Mouse (Mus musculus): ENCODE data around the gene Taldo1. TPM values are rescaled to one million over a fixed set of nuclear protein-coding genes. Genes with fewer than 3 reads are reported as not detected.

Gene Taldo1
- 291 and 309 TPM in 2 replicates for polyA plus RNA-seq (2015; fragmentation: Nextera tagmentation; extraction: Ambion mirVana)

DNA sequence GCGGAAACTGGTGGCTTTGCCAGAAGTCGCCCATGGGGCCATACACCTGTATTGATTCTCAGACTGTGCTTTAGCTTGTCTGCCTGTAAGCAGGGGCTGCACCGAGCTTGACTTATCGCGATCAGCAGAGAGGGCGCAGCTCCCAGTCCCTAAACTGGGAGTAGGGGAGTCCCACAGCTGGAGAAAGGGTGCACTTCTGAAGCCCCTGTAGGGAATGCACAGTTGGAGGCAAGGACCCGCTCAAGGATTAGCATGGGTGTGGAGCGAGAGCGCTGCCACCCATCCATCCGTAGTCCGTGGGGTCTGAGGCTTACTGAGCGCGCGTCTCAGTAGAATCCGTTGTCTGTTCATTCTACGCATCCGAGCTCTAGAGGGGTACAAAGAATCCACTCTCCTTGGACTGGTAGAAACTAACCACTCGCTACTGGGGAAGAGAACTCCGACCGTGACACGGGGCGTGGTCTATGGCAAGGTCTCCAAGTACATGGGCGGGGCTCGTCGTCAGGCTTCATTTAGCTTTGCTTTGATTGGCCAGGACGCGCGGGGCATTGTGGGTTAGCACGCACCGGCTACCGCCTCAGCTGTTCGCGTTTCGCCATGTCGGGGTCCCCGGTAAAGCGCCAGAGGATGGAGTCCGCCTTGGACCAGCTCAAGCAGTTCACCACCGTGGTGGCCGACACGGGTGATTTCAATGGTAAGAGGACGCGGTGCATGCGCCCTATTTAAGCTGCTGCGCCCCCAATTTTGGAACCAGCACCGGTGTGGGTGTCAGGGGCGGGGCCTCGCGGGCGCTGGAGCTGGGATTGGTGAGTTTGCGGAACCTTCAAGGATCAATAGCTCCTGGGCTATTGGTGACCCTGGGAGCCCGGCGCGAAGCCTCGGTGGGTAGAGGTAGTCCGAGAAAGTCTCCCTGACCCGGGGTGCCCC is at the start of gene Taldo1:
TSS of gene Taldo1 (plus strand) at position 575 of the 927 bp plus-strand sequence.
- Histone ChIP-seq H3K4me3 (ENCODE audit: low read depth, low read length) (peak within 1 kb of the TSS; percentile 70), H3K9ac (ENCODE audit: low read depth, low read length) (peak within 1 kb of the TSS; percentile 75), H3K36me3 (ENCODE audit: control insufficient read depth, insufficient read depth, low read length) (peaks cover 3% of the 10 kb centered on the region), H3K4me1 (ENCODE audit: control insufficient read depth, insufficient read depth, low read length) (peaks cover 11% of the 10 kb centered on the region), H3K9me3 (replicated peaks; ENCODE audit: control insufficient read depth, low read length, poor library complexity, severe bottlenecking) (no peaks in the 10 kb centered on the region), H3K4me2 (ENCODE audit: low read length) (peak within 1 kb of the TSS; percentile 97), H3K27ac (ENCODE audit: low read length) (peak within 1 kb of the TSS; percentile 82), H3K27me3 (ENCODE audit: control insufficient read depth, insufficient read depth, low read depth, low read length) (peaks cover 6% of the 10 kb centered on the region)
- ATAC-seq: peak; percentile 94
- WGBS: 0% methylated on average over 57 of the region's 57 CpGs

DNA sequence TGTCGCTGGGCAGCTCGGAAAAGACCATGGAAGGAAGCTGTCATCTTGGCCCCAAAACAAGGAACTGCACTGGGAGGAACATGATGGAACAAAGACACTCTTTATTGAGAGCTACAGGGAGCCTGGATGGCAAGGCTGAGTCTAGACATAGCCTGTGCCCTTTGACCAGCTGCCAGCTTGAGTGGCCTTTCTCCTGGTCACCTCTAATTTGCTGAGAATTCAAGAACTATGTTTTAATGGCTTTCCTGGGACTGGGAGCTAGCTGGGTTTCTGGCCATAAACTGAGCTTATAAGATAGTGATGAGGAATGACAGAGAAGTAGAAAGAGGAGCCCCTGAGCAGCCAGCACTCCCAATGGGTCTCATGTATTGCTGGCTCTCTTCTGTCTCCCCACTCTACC is 48.8 kb upstream of the Taldo1 start:
- Histone ChIP-seq H3K4me2 (ENCODE audit: low read length) (no peak overlapping the region), H3K36me3 (ENCODE audit: control insufficient read depth, insufficient read depth, low read length) (no peaks in the 10 kb centered on the region), H3K27ac (ENCODE audit: low read length) (no peak overlapping the region), H3K4me1 (ENCODE audit: control insufficient read depth, insufficient read depth, low read length) (no peaks in the 10 kb centered on the region), H3K9me3 (replicated peaks; ENCODE audit: control insufficient read depth, low read length, poor library complexity, severe bottlenecking) (no peaks in the 10 kb centered on the region), H3K27me3 (ENCODE audit: control insufficient read depth, insufficient read depth, low read depth, low read length) (peaks cover 3% of the 10 kb centered on the region; the same call in 1 of the 2 replicates), H3K4me3 (ENCODE audit: low read depth, low read length) (no peak overlapping the region), H3K9ac (ENCODE audit: low read depth, low read length) (no peak overlapping the region)
- no peak for ATAC-seq
- WGBS: 80% methylated on average over 2 of the region's 2 CpGs

DNA sequence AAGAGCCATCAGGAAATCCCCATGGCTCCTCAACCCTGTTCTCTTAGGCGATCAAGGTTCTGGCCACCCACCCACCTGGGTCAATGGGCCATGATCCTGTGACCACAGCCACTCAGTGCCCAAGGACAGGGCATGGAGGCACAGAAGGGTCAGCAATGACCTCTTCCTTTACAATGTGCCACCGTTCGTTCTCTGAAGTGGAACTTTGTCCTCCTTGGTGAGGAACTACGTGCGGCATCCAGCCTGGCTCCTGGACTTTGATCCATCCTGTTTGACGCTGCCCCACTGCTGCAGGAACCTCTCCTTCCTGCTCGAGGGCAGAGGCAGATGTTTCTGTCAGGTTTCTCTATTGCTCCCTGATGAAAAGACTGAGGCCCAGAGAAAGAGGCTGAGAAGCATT is 48.3 kb upstream of the Taldo1 start:
- 75% methylated on average over 7 of the region's 7 CpGs for WGBS
- no peak overlapping the region for H3K27ac ChIP-seq (ENCODE audit: low read length)
- no peak for ATAC-seq
- H3K36me3 ChIP-seq (ENCODE audit: control insufficient read depth, insufficient read depth, low read length): no peaks in the 10 kb centered on the region
- no peak overlapping the region for H3K4me3 ChIP-seq (ENCODE audit: low read depth, low read length)
- H3K4me1 ChIP-seq (ENCODE audit: control insufficient read depth, insufficient read depth, low read length): no peaks in the 10 kb centered on the region
- H3K9ac ChIP-seq (ENCODE audit: low read depth, low read length): no peak overlapping the region
- H3K9me3 ChIP-seq (replicated peaks; ENCODE audit: control insufficient read depth, low read length, poor library complexity, severe bottlenecking): no peaks in the 10 kb centered on the region
- peaks cover 3% of the 10 kb centered on the region; the same call in 1 of the 2 replicates for H3K27me3 ChIP-seq (ENCODE audit: control insufficient read depth, insufficient read depth, low read depth, low read length)
- no peak overlapping the region for H3K4me2 ChIP-seq (ENCODE audit: low read length)

DNA sequence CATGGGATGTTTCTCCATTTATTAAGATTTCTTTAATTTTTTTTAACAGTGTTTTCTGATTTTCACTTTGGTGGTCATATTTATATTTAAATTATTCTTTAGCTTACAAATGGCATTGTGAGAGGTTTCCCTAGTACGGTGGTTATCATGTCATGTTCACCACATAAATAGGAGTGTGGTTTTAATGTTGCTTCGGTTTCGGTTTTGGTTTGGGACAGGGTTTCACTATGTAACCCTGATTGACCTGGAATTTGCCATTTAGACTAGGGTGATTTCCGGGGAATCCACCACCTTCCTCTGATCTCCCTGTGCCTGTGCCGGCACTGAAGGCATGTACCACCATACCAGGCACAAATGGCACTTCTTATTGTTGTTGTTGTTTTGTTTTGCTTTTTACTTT is 47.2 kb upstream of the Taldo1 start:
- Histone ChIP-seq H3K36me3 (ENCODE audit: control insufficient read depth, insufficient read depth, low read length) (no peaks in the 10 kb centered on the region), H3K27ac (ENCODE audit: low read length) (no peak overlapping the region), H3K4me1 (ENCODE audit: control insufficient read depth, insufficient read depth, low read length) (no peaks in the 10 kb centered on the region), H3K4me2 (ENCODE audit: low read length) (no peak overlapping the region), H3K4me3 (ENCODE audit: low read depth, low read length) (no peak overlapping the region), H3K27me3 (ENCODE audit: control insufficient read depth, insufficient read depth, low read depth, low read length) (no peaks in the 10 kb centered on the region), H3K9me3 (replicated peaks; ENCODE audit: control insufficient read depth, low read length, poor library complexity, severe bottlenecking) (no peaks in the 10 kb centered on the region), H3K9ac (ENCODE audit: low read depth, low read length) (no peak overlapping the region)
- 93% methylated on average over 5 of the region's 5 CpGs for WGBS
- no peak for ATAC-seq

DNA sequence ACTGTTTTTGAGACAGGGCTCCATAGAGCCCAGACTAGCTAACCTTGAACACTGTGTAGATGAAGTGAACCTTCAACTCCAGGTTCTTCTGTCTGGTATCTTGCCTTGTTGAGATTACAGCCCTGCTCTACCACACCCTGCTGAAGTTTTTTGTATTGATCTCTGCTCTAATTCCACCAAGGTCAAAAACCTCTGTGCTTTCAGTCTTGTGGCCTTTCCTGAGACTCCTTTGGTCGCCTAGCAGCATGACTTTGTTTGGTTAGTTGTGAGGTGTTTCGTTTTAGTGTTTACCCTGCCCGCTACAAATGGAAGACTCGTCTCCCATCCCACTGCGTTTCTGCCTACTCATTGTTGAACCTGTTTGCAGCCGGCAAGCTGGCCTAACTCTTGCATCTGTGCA is 40.9 kb upstream of the Taldo1 start:
- no peaks in the 10 kb centered on the region for H3K9me3 ChIP-seq (replicated peaks; ENCODE audit: control insufficient read depth, low read length, poor library complexity, severe bottlenecking)
- no peak overlapping the region for H3K4me2 ChIP-seq (ENCODE audit: low read length)
- no peak overlapping the region for H3K4me3 ChIP-seq (ENCODE audit: low read depth, low read length)
- H3K4me1 ChIP-seq (ENCODE audit: control insufficient read depth, insufficient read depth, low read length): peaks cover 9% of the 10 kb centered on the region
- H3K36me3 ChIP-seq (ENCODE audit: control insufficient read depth, insufficient read depth, low read length): no peaks in the 10 kb centered on the region
- no peak overlapping the region for H3K9ac ChIP-seq (ENCODE audit: low read depth, low read length)
- ATAC-seq: no peak
- WGBS: 82% methylated on average over 6 of the region's 6 CpGs
- no peak overlapping the region for H3K27ac ChIP-seq (ENCODE audit: low read length)
- H3K27me3 ChIP-seq (ENCODE audit: control insufficient read depth, insufficient read depth, low read depth, low read length): no peaks in the 10 kb centered on the region

DNA sequence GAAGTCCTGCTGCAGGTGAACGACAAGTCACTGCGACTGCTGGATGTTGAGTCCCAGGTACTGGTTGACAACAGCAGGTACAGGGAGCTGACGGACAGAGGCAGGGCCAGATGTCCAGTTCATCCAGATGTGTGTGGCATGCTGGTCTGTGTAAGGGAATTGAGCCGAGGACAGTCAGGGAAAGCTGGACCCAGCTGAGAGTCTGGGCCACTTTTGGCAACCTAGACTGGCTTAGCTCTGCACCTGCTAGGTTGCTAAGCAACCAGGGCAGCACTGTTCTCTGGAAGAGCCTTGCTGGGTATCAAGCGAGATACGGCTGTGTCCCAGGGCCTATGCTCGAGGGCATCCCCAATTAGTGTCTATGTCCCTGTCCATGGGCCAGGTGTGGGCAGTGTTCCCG is 36.9 kb upstream of the Taldo1 start:
- Histone ChIP-seq H3K9me3 (replicated peaks; ENCODE audit: control insufficient read depth, low read length, poor library complexity, severe bottlenecking) (no peaks in the 10 kb centered on the region), H3K4me2 (ENCODE audit: low read length) (no peak overlapping the region), H3K27ac (ENCODE audit: low read length) (peak overlapping the region; percentile 50; the same call in 1 of the 2 replicates), H3K4me3 (ENCODE audit: low read depth, low read length) (no peak overlapping the region), H3K9ac (ENCODE audit: low read depth, low read length) (no peak overlapping the region), H3K27me3 (ENCODE audit: control insufficient read depth, insufficient read depth, low read depth, low read length) (no peaks in the 10 kb centered on the region), H3K4me1 (ENCODE audit: control insufficient read depth, insufficient read depth, low read length) (peaks cover 9% of the 10 kb centered on the region), H3K36me3 (ENCODE audit: control insufficient read depth, insufficient read depth, low read length) (no peaks in the 10 kb centered on the region)
- WGBS: 63% methylated on average over 8 of the region's 8 CpGs
- ATAC-seq: peak; percentile 77; the same call in 1 of the 2 replicates

DNA sequence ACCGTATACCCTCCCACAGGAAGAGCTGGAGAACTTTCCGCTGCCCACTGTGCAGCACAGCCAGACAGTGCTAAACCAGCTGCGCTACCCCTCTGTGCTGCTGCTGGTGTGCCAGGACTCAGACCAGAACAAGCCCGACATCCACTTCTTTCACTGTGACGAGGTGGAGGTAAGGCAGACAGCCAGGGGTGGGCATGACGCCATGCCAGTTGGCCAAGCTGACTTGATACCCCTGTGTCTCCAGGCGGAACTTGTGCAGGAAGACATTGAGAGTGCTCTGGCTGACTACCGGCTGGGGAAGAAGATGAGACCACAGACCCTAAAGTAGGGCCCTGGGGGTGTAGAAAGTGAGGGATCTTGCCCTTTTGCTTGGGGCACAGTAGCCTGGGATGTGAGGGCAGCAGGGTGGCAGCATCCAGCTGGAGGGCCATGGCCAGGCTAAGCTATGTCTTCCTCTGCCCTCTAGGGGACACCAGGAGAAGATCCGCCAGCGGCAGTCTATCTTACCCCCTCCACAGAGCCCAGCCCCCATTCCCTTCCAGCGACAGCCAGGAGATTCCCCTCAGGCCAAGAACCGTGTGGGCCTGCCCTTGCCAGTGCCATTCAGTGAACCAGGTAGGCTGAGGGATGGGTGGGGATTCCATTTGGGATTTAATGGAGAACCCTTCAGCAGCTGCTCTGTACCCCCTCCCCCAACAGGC is 36.2 kb upstream of the Taldo1 start:
- no peak overlapping the region for H3K4me2 ChIP-seq (ENCODE audit: low read length)
- no peak overlapping the region for H3K4me3 ChIP-seq (ENCODE audit: low read depth, low read length)
- H3K27me3 ChIP-seq (ENCODE audit: control insufficient read depth, insufficient read depth, low read depth, low read length): no peaks in the 10 kb centered on the region
- H3K27ac ChIP-seq (ENCODE audit: low read length): peak overlapping the region; percentile 50
- peak; percentile 39; the same call in 1 of the 2 replicates for ATAC-seq
- 57% methylated on average over 12 of the region's 12 CpGs for WGBS
- no peaks in the 10 kb centered on the region for H3K36me3 ChIP-seq (ENCODE audit: control insufficient read depth, insufficient read depth, low read length)
- H3K4me1 ChIP-seq (ENCODE audit: control insufficient read depth, insufficient read depth, low read length): peaks cover 9% of the 10 kb centered on the region
- H3K9me3 ChIP-seq (replicated peaks; ENCODE audit: control insufficient read depth, low read length, poor library complexity, severe bottlenecking): no peaks in the 10 kb centered on the region
- H3K9ac ChIP-seq (ENCODE audit: low read depth, low read length): no peak overlapping the region

DNA sequence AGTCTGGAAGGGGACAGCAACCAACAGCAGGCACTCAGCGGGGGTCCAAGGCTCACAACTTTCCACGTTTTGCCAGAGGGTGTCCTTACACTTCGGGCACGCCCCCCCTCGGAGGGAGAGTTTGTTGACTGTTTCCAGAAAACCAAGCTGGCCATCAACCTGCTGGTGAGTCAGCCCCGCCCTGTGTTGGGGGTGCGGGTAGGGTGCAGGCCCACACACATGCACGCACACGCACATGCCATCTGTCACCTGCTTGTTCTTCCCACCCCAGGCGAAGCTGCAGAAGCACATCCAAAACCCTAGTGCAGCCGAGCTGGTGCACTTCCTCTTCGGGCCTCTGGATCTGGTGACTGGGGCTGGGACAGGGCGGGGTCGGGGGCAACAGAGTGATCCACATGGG is 35.0 kb upstream of the Taldo1 start:
- no peak overlapping the region for H3K4me3 ChIP-seq (ENCODE audit: low read depth, low read length)

DNA sequence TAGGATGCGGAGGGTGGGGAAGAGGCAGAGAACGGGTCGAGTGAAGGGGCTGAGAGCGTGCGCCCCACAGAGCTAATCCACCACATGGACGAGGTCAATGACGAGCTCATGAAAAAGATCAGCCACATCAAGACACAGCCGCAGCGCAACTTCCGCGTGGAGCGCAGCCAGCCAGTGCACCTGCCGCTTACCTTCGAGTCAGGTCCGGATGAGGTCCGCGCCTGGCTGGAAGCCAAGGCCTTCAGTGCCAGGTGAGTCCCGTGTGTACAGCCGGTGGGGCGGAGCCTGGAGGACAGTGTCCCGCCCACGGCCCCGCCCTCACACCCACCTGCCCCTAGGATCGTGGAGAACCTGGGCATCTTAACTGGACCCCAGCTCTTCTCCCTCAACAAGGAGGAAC is 30.5 kb upstream of the Taldo1 start:
- no peaks in the 10 kb centered on the region for H3K9me3 ChIP-seq (replicated peaks; ENCODE audit: control insufficient read depth, low read length, poor library complexity, severe bottlenecking)
- H3K27me3 ChIP-seq (ENCODE audit: control insufficient read depth, insufficient read depth, low read depth, low read length): peaks cover 6% of the 10 kb centered on the region; the same call in 1 of the 2 replicates
- H3K27ac ChIP-seq (ENCODE audit: low read length): no peak overlapping the region
- H3K4me3 ChIP-seq (ENCODE audit: low read depth, low read length): no peak overlapping the region
- H3K9ac ChIP-seq (ENCODE audit: low read depth, low read length): no peak overlapping the region
- no peak for ATAC-seq
- H3K4me1 ChIP-seq (ENCODE audit: control insufficient read depth, insufficient read depth, low read length): no peaks in the 10 kb centered on the region
- H3K36me3 ChIP-seq (ENCODE audit: control insufficient read depth, insufficient read depth, low read length): no peaks in the 10 kb centered on the region
- 16% methylated on average over 24 of the region's 24 CpGs for WGBS
- peak overlapping the region; percentile 38 for H3K4me2 ChIP-seq (ENCODE audit: low read length)

More for the DNA sequence above, 35.0 kb upstream of the Taldo1 start:
- Histone ChIP-seq H3K4me1 (ENCODE audit: control insufficient read depth, insufficient read depth, low read length) (peaks cover 9% of the 10 kb centered on the region), H3K27me3 (ENCODE audit: control insufficient read depth, insufficient read depth, low read depth, low read length) (peaks cover 6% of the 10 kb centered on the region; the same call in 1 of the 2 replicates), H3K9ac (ENCODE audit: low read depth, low read length) (no peak overlapping the region), H3K9me3 (replicated peaks; ENCODE audit: control insufficient read depth, low read length, poor library complexity, severe bottlenecking) (no peaks in the 10 kb centered on the region), H3K4me2 (ENCODE audit: low read length) (no peak overlapping the region), H3K36me3 (ENCODE audit: control insufficient read depth, insufficient read depth, low read length) (no peaks in the 10 kb centered on the region), H3K27ac (ENCODE audit: low read length) (no peak overlapping the region)
- WGBS: 80% methylated on average over 14 of the region's 14 CpGs
- ATAC-seq: no peak

Measured in midbrain, embryonic 16.5 days (tissue).